Mouse (Mus musculus) left cerebral cortex, postnatal 25 days (tissue): ENCODE data around the gene 1700010B08Rik. TPM values are rescaled to one million over a fixed set of nuclear protein-coding genes. Genes with fewer than 3 reads are reported as not detected.

Experiments used
- DNase-seq, 2 experiments: peaks; one replicate each; pipeline ENCODE4 v3.0.0; 2022; ENCODE audit warnings: low spot score in 2 of 2, mixed read lengths in 1 of 2
- intact Hi-C: fragments of 180-260 bp; cut with DNase I; formaldehyde crosslinking; loops from one replicate; pipeline ENCODE4 v1.15.1; 2025
- total RNA-seq, 2 experiments: library from RNA; stranded (reverse); gene quantifications; 2 replicates each; pipeline ENCODE4 v1.2.3; 2021

Gene 1700010B08Rik
- total RNA-seq, 2 experiments from 2014 or later: not detected

DNA sequence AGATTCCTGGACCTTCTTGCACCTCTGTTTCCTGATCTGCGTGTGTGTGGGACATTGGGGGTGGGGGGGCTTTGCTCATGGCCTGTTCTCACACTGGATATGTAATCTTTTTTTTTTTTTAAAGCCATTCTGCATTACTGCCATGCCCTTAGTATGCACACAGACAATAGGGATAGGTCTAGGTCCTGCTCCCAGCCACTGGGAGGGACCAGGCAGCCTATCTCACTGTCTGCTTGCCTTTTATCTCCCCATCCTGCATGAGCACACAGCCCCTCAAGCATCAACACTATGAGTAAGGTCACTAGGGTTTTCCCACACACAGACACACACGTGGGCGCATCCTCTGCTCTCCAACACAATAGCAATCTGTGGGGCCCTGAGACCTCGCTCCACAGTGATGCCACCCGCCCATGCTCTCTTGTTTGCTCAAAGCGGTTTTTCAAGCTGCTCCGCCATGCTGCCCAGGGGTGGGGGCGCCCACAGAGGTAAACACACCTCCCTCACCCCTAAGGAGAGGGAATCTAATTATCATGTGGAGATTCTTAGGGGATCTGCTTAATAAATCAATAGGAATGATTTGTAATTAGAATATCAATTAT lies 4.5 kb upstream of the 1700010B08Rik start:
- intact Hi-C loops: no loop called here

GRCm38 (mm10) chr2:173716966-173717365 lies 2.2 kb upstream of the 1700010B08Rik start:
- intact Hi-C loops: no loop called here
- peak in 1 of 2 experiments; percentile 11 for DNase-seq

More for the DNA sequence above, 4.5 kb upstream of the 1700010B08Rik start:
- DNase-seq: no peak

GRCm38 (mm10) chr2:173722251-173722857 lies 3.1 kb downstream of the 1700010B08Rik start:
- no peak for DNase-seq
- intact Hi-C loops: no loop called here

GRCm38 (mm10) chr2:173724382-173724781 lies 5.2 kb downstream of the 1700010B08Rik start:
- no peak for DNase-seq
- intact Hi-C loops: no loop called here

- no peak for DNase-seq
- intact Hi-C loops: no loop called here
These were observed 6.0 kb downstream of the 1700010B08Rik start for GRCm38 (mm10) chr2:173724940-173725807.

DNA sequence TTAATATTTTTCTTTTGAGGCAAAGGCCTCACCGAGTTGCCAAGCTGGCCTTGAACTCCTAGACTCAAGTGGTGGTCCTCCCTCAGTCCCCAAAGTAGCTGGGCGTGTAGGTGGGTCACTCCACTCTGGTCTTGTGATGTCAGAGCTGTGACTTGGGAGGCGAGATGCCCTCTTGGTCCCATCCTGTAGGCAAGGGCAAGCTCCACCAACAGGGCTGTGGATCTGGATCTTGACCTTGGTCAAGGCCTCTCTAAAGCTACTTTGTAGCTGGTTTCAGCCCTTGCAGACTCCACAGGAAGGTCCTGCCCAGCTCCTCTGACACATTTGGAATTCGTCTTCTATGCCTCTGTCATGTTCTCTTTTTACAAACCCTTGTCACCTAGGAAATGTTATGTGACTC lies 6.6 kb downstream of the 1700010B08Rik start:
- no peak for DNase-seq

GRCm38 (mm10) chr2:173730444-173730966 lies 11.3 kb downstream of the 1700010B08Rik start:
- intact Hi-C loops: no loop called here
- DNase-seq: peak in 1 of 2 experiments; percentile 13

More for the DNA sequence above, 6.6 kb downstream of the 1700010B08Rik start:
- intact Hi-C loops: no loop called here

DNA sequence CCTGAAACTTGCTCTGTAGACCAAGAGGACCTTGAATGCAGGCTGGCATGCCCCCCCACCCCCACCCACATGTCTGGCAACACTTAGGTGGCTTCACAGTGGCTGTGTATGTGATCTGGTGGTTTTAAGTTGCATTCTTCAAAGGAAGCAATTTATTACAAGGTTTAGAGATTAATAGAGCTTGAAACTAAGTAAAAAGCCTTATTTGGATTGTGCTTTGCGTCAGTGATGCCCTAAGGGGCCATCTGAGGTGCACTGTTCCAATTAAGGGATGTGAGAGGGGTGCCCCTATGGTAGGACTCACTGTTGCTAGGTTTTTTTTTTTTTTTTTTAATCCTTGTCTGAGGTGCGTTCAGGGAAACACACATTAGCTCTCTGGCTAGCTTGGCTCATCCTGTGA lies 15.2 kb downstream of the 1700010B08Rik start:
- intact Hi-C loops: no loop called here
- DNase-seq: no peak

- peak; percentile 99 for DNase-seq
- intact Hi-C loops: loop anchor here (1.0 kb wide), 1 partner anchor 78 kb away; the partner anchor contains the start of gene Rab22a
These were observed 18.2 kb downstream of the 1700010B08Rik start, which contains the start of gene Vapb for GRCm38 (mm10) chr2:173737222-173737989. Vapb (plus strand) TSS chr2:173737511.

- intact Hi-C loops: no loop called here
- DNase-seq: no peak
These were observed 19.0 kb downstream of the 1700010B08Rik start for GRCm38 (mm10) chr2:173738232-173738631.

DNA sequence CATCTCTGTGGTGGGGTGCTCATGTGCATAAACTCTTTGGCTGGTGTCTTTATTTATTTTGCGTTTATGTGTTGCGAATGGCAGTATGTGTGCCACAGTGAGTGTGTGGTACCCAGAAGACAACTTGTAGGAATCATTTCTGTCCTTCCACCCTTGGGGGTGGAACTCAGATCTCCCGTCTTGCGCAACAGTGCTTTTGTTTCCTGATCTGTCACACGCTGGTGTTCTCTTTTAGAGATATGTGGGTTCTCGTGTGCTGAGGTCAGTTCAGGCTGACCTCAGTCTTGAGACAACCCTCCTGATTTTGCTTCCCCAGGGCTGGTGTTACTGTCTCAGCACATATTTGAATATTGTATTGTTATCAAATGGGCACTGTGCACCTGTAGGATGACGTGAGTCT lies 19.9 kb downstream of the 1700010B08Rik start:
- no peak for DNase-seq
- intact Hi-C loops: no loop called here

DNA sequence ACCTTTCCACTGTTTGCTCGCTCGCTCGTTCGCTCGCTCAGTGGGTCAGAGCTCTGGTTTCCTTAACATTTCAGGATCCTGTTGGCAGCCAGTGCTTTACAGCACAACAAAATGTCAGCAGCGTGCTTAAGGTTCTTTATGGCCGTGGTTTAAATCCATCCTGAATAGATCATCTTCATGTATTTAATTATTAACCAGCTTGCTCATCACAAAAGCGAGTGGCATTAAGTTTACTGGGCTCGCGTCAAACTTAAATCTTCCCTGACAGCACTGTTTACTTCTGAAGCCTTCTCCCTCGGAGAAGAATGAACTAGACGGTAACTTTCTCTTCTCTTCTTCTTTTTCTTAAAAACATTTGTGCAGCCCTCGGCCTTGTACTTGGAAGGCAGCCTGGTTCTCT lies 22.9 kb downstream of the 1700010B08Rik start:
- no peak for DNase-seq
- intact Hi-C loops: no loop called here

- intact Hi-C loops: no loop called here
- no peak for DNase-seq
These were observed 23.5 kb downstream of the 1700010B08Rik start for GRCm38 (mm10) chr2:173742744-173743143.

DNA sequence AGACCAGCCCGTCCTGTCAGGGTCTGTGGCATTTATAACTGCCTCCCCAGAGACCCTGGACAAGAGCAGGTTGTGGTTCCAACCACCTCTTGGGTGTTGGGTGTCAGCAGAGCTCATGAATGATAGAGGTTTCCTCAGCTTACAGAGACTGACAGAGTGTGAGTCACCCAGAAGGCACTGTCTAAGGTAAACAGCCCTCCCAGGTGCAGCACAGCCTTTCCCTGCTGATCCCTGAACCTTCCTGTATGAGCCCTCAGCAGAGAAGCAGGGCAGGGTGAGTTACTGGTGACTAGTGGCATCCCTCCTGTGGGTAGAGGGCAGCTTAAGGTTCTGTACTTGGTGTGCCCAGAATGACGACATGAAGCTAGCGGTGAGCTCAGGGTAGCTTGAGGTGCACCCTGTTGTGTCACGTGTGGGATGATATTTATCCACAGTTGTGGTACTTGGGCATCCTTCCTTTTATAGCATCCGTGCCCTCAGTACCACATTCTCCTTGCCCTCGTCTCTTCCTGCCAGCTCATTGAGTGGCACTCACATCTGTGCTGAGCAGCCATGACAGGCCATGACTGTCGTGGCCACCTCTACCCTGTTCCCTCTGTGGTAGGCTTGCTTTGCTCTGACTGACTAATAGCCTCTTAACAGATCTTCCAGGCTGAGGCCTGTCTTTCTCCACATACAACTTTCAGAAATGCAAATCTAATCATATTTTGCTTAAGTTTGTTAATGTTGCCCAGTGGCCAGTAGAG lies 25.0 kb downstream of the 1700010B08Rik start:
- no peak for DNase-seq
- intact Hi-C loops: no loop called here

GRCm38 (mm10) chr2:173748961-173749659 lies 29.9 kb downstream of the 1700010B08Rik start:
- DNase-seq: no peak
- intact Hi-C loops: no loop called here

DNA sequence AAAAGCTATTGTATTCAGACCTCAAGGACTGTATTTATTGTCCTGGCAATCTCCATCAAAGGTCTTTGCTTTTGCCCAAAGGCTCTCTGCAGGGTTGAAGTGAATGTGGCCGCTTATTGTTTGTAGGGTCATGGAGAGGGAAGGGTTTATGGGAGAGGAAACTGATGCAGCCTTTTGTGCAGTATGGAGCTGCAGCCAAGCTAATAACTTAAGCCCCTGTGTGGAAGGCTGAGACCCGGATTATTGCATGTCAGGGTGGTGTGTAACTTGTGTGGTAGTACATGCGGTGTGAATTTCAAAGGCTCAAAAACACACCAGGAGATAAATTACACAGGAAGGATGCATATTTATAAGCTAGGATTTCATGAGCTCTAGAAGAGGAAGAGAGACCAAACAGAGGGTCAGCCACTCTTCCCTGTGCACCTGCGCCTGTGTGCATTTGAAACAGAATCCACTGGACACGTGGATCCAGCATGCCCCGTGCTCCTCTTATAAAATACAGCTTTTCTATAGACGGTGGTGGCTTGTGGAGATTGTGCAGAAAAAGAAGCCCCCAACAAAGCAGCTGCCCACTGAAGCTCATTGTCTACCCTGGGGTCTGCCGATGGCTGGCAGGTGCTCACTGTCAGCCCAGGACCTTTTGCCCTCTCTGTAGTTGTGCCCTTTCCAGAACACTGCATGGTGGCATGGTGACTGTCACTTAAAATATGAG lies 36.4 kb downstream of the 1700010B08Rik start:
- intact Hi-C loops: no loop called here
- DNase-seq: no peak

- intact Hi-C loops: no loop called here
- no peak for DNase-seq
These were observed 38.5 kb downstream of the 1700010B08Rik start for GRCm38 (mm10) chr2:173757624-173758155.
